Mouse (Mus musculus): ENCODE results near the gene Sh3bp5.

DNA sequence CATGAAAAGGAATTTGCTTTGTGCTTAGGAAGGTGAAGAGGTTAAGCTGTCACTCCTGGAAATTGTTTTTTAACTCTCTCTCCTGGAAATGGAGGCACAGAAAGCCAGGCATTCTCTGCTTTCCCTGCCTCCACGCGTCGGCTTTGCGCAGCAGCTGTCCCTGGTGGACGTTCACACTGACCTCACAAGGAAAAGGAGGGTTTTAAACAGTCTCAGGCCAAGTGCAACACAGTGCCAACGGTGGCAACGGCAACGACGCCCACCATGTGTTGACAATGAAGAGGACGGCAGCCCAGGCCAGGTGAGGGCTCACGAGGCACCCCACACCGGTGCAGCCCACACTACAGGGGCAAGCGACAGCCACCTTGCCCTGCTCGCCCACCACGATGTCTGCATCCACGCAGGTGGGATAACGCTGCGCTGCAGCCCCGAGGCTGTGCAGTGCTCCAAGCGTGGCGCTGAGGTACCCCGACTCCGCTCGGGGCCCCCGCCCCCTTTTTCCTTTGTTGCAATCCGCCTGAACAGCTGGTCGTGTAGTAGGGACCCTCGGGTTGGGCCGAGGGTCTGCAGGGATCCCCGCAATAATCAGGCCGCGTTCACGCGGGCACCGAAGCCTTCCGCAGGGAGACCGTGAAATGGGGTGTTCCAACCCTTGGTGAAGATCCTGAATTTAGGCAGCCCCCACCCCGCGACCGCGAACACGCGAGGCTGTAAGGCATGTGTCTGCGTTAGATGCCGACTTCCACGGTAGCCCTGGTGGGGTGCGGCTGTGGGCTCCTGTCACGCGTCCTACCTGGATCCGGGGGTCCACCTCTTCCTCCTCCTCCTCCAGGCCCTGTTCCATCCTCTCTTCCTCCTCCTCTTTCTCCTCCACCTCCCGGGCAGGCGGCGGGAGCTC is 611 bp downstream of the Sh3bp5 start:
- TF ChIP-seq CTCF (IDR thresholded peaks at IDR 0.05 in 2 of 3, conservative IDR thresholded peaks at IDR 0.05 in 1 of 3; ENCODE audit: control insufficient read depth in 1 of 3, insufficient read depth in 1 of 3, low read depth in 2 of 3, low read length in 3 of 3, poor library complexity in 1 of 3, severe bottlenecking in 1 of 3) (no peak), ZKSCAN1 (IDR thresholded peaks at IDR 0.05; ENCODE audit: low read depth, low read length) (no peak), POLR2AphosphoS2 (IDR thresholded peaks at IDR 0.05; ENCODE audit: low read length) (no peak), POLR2A (IDR thresholded peaks at IDR 0.05; ENCODE audit: control insufficient read depth in 1 of 2, insufficient read depth in 1 of 2, low read depth in 1 of 2, low read length in 2 of 2, poor library complexity in 1 of 2) (no peak)

Measured in MEL (cell line).